14 mouse cellular contexts compared by ENCODE assay signal in genomic region chr6:94707254-94707653, GRCm38 (mm10).
"Had no signal": no experiment of that assay in that cellular context is flagged by ENCODE, and none has a peak within 500 bp of the region (broad histone marks: within the 10 kb centered on the region; RNA-seq: fewer than 3 reads in every experiment).

No protein-coding gene starts in this region.

- H3K4me2 ChIP-seq: lung, embryonic 14.5 days; midbrain, embryonic 12.5 days; neural tube, embryonic 13.5 days had no signal

- H3K27me3 ChIP-seq: neural tube, embryonic 13.5 days had no signal

- H3K4me1 ChIP-seq: midbrain, embryonic 10.5 days; midbrain, embryonic 12.5 days had no signal

- H3K9ac ChIP-seq: lung, embryonic 14.5 days; midbrain, embryonic 12.5 days; neural tube, embryonic 13.5 days had no signal

- H3K36me3 ChIP-seq: midbrain, embryonic 10.5 days; midbrain, embryonic 12.5 days; neural tube, embryonic 13.5 days had no signal

- H3K27ac ChIP-seq: midbrain, embryonic 10.5 days; midbrain, embryonic 12.5 days; neural tube, embryonic 13.5 days had no signal

- H3K9me3 ChIP-seq: midbrain, embryonic 10.5 days; midbrain, embryonic 12.5 days; neural tube, embryonic 13.5 days had no signal

- H3K4me3 ChIP-seq: midbrain, embryonic 10.5 days; midbrain, embryonic 12.5 days; myocyte; neural tube, embryonic 13.5 days had no signal

- DNase-seq: lung, adult 18-20 months; lung, embryonic 14.5 days; lung, postnatal 10 days; lung, postnatal 4 days; midbrain, embryonic 14.5 days; right cerebral cortex, postnatal 14 days; thymus, adult 18-20 months; thymus, postnatal 14 days; thymus, postnatal 36 days had no signal

- ATAC-seq: midbrain, embryonic 16.5 days had no signal
